Mouse (Mus musculus) intestine, postnatal 0 days (tissue): ENCODE measurements around the gene Mettl24. TPM values are rescaled to one million over a fixed set of nuclear protein-coding genes. Genes with fewer than 3 reads are reported as not detected.

Experiments used
- ATAC-seq: fragments of 200-750 bp; cut with Nextera tagmentation; 2 replicates; pipeline ENCODE4 v1.8.0; 2017; ENCODE audit warnings: mild to moderate bottlenecking, moderate TSS enrichment, moderate library complexity
- H3K27ac ChIP-seq: fragments of 300-500 bp; sonication (generic); 2 replicates; pipeline ENCODE4 v1.5.1; 2014; ENCODE audit warnings: mild to moderate bottlenecking, low read depth, low read length, moderate library complexity
- H3K27me3 ChIP-seq: fragments of 300-500 bp; sonication (generic); replicated peaks from 2 replicates; pipeline ENCODE4 v1.6.1; 2014; ENCODE audit warnings: low read length, mixed read lengths; ENCODE audit not compliant: control insufficient read depth, insufficient read depth
- H3K36me3 ChIP-seq: fragments of 300-500 bp; sonication (generic); 2 replicates; pipeline ENCODE4 v1.6.1; 2014; ENCODE audit warnings: mild to moderate bottlenecking, moderate library complexity; ENCODE audit not compliant: control insufficient read depth, insufficient read depth
- H3K4me1 ChIP-seq: fragments of 300-500 bp; sonication (generic); replicated peaks from 2 replicates; pipeline ENCODE4 v1.6.1; 2014; ENCODE audit warnings: antibody characterized with exemption, low read length, mixed read lengths; ENCODE audit not compliant: control insufficient read depth, insufficient read depth
- H3K4me2 ChIP-seq: fragments of 300-500 bp; sonication (generic); replicated peaks from 2 replicates; pipeline ENCODE4 v1.6.1; 2014; ENCODE audit warnings: low read depth, mild to moderate bottlenecking, moderate library complexity
- H3K4me3 ChIP-seq: fragments of 300-500 bp; sonication (generic); 2 replicates; pipeline ENCODE4 v1.5.1; 2014; ENCODE audit warnings: low read depth, low read length
- H3K9ac ChIP-seq: fragments of 300-500 bp; sonication (generic); 2 replicates; pipeline ENCODE4 v1.6.1; 2014; ENCODE audit warnings: mild to moderate bottlenecking, low read depth, low read length
- H3K9me3 ChIP-seq: fragments of 300-500 bp; sonication (generic); 2 replicates; pipeline ENCODE4 v1.6.1; 2016; ENCODE audit warnings: mixed run types; ENCODE audit not compliant: control insufficient read depth
- CTCF ChIP-seq: sonication (generic); IDR thresholded peaks from 2 replicates; pipeline ENCODE4 v1.5.1; 2016; ENCODE audit warnings: low read depth, mild to moderate bottlenecking, control low read depth, antibody characterized with exemption, moderate library complexity
- WGBS: fragments of 180-500 bp; shearing (Covaris S2); extraction: QIAGEN DNeasy Blood & Tissue Kit; methylation state at CpG from one replicate; pipeline ENCODE4 v1.1.7; 2014; 5-methylcytosine and 5-hydroxymethylcytosine counted together
- polyA plus RNA-seq: library from polyadenylated mRNA; unstranded; fragments of >200 nt; fragmentation: Nextera tagmentation; extraction: Ambion mirVana; gene quantifications from 2 replicates; pipeline ENCODE4 v1.2.1, GENCODE M21; 2015

Mettl24 gene
- polyA plus RNA-seq, 1 experiment from 2014 or later: 1.7 TPM

GRCm38 (mm10) chr10:40725471-40725870, 42.4 kb downstream of the Mettl24 start:
- no peaks in the 10 kb centered on the region for H3K4me1 ChIP-seq
- no peaks in the 10 kb centered on the region for H3K9me3 ChIP-seq
- no peaks in the 10 kb centered on the region for H3K27me3 ChIP-seq
- WGBS: 67% methylated on average over 4 of the region's 4 CpGs
- H3K36me3 ChIP-seq: no peaks in the 10 kb centered on the region
- H3K4me2 ChIP-seq: no peak overlapping the region
- no peak for TF ChIP-seq CTCF
- H3K4me3 ChIP-seq: no peak overlapping the region
- ATAC-seq: no peak
- no peak overlapping the region for H3K9ac ChIP-seq
- no peak overlapping the region for H3K27ac ChIP-seq

GRCm38 (mm10) chr10:40726288-40726902, 43.3 kb downstream of the Mettl24 start:
- H3K27me3 ChIP-seq: no peaks in the 10 kb centered on the region
- no peak overlapping the region for H3K9ac ChIP-seq
- no peak for ATAC-seq
- H3K36me3 ChIP-seq: no peaks in the 10 kb centered on the region
- no peaks in the 10 kb centered on the region for H3K4me1 ChIP-seq
- no peak overlapping the region for H3K4me3 ChIP-seq
- H3K4me2 ChIP-seq: no peak overlapping the region
- H3K9me3 ChIP-seq: no peaks in the 10 kb centered on the region
- TF ChIP-seq CTCF: no peak
- no peak overlapping the region for H3K27ac ChIP-seq
- 55% methylated on average over 11 of the region's 11 CpGs for WGBS

- Histone ChIP-seq H3K36me3 (no peaks in the 10 kb centered on the region), H3K4me2 (no peak overlapping the region), H3K9me3 (no peaks in the 10 kb centered on the region), H3K4me1 (no peaks in the 10 kb centered on the region), H3K27ac (no peak overlapping the region), H3K9ac (no peak overlapping the region), H3K4me3 (no peak overlapping the region), H3K27me3 (no peaks in the 10 kb centered on the region)
- WGBS: 69% methylated on average over 5 of the region's 5 CpGs
- TF ChIP-seq CTCF: no peak
- ATAC-seq: no peak
These were observed 43.9 kb downstream of the Mettl24 start for GRCm38 (mm10) chr10:40726989-40727388.

GRCm38 (mm10) chr10:40730200-40730599, 47.1 kb downstream of the Mettl24 start:
- 85% methylated on average over 5 of the region's 5 CpGs for WGBS
- no peak overlapping the region for H3K4me3 ChIP-seq
- no peak for ATAC-seq

GRCm38 (mm10) chr10:40733291-40733690, 50.2 kb downstream of the Mettl24 start:
- no peak overlapping the region for H3K27ac ChIP-seq

More at GRCm38 (mm10) chr10:40730200-40730599, 47.1 kb downstream of the Mettl24 start:
- H3K27ac ChIP-seq: no peak overlapping the region
- no peaks in the 10 kb centered on the region for H3K9me3 ChIP-seq
- H3K27me3 ChIP-seq: no peaks in the 10 kb centered on the region
- no peaks in the 10 kb centered on the region for H3K36me3 ChIP-seq
- TF ChIP-seq CTCF: no peak
- no peaks in the 10 kb centered on the region for H3K4me1 ChIP-seq
- no peak overlapping the region for H3K4me2 ChIP-seq
- H3K9ac ChIP-seq: no peak overlapping the region

GRCm38 (mm10) chr10:40736172-40736571, 53.1 kb downstream of the Mettl24 start:
- Histone ChIP-seq H3K4me2 (no peak overlapping the region), H3K9ac (no peak overlapping the region), H3K4me3 (no peak overlapping the region), H3K27ac (no peak overlapping the region), H3K9me3 (no peaks in the 10 kb centered on the region), H3K27me3 (no peaks in the 10 kb centered on the region), H3K36me3 (no peaks in the 10 kb centered on the region), H3K4me1 (no peaks in the 10 kb centered on the region)
- no peak for TF ChIP-seq CTCF
- ATAC-seq: no peak
- WGBS: 84% methylated on average over 6 of the region's 6 CpGs

More at GRCm38 (mm10) chr10:40733291-40733690, 50.2 kb downstream of the Mettl24 start:
- Histone ChIP-seq H3K27me3 (no peaks in the 10 kb centered on the region), H3K4me3 (no peak overlapping the region), H3K9ac (no peak overlapping the region), H3K4me1 (no peaks in the 10 kb centered on the region), H3K9me3 (no peaks in the 10 kb centered on the region), H3K36me3 (no peaks in the 10 kb centered on the region), H3K4me2 (no peak overlapping the region)
- ATAC-seq: no peak
- 69% methylated on average over 3 of the region's 3 CpGs for WGBS
- no peak for TF ChIP-seq CTCF
